Mouse (Mus musculus): ENCODE data around the gene Rorc. TPM values are rescaled to one million over a fixed set of nuclear protein-coding genes. Genes with fewer than 3 reads are reported as not detected.

Gene Rorc
- total and polyA plus RNA-seq, 2 experiments from 2014 or later = 0.25 to 0.60 TPM

DNA sequence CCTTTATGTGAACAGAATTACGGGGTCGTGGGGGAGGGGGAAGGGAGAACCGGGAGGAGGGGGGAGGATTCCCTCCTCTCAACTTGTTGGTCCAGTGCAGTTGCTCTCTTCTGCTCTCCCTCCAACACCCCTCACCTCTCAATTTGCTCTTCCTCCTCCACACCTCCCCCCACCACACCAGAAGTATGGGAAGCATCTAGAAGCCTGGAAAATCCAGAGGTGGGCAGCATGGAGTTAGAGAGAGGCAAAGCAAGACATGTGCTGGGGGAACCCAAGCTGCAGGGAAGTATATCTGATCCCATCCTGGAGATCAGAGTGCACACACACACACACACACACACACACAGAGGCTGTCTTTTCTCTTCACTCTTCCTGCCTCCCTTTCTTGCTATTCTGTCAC, 556 bp upstream of the Rorc start:
- Histone ChIP-seq H3K27ac (ENCODE audit: low read depth, low read length) (no peak overlapping the region), H3K27me3 (ENCODE audit: insufficient read depth, low read length) (no peaks in the 10 kb centered on the region), H3K4me1 (ENCODE audit: insufficient read depth, low read length) (0 out of 2 replicates have a peak, but pooled peaks cover 7% of the 10 kb centered on the region), H3K4me3 (ENCODE audit: low read depth, low read length) (no peak overlapping the region), H3K9me3 (ENCODE audit: low read length) (no peaks in the 10 kb centered on the region), H3K9ac (replicated peaks; ENCODE audit: low read length, poor library complexity, severe bottlenecking) (no peak overlapping the region), H3K4me2 (ENCODE audit: low read depth, low read length, poor library complexity, severe bottlenecking) (peak overlapping the region; percentile 30; the same call in 1 of the 2 replicates), H3K36me3 (ENCODE audit: insufficient read depth, low read length) (no peaks in the 10 kb centered on the region)
- DNase-seq (ENCODE audit: low spot score) = no peak
- 0% methylated on average over 3 of the region's 3 CpGs for WGBS
- no peak for ATAC-seq (ENCODE audit: low FRiP score)
- no peak for TF ChIP-seq CTCF (IDR thresholded peaks at IDR 0.05)

DNA sequence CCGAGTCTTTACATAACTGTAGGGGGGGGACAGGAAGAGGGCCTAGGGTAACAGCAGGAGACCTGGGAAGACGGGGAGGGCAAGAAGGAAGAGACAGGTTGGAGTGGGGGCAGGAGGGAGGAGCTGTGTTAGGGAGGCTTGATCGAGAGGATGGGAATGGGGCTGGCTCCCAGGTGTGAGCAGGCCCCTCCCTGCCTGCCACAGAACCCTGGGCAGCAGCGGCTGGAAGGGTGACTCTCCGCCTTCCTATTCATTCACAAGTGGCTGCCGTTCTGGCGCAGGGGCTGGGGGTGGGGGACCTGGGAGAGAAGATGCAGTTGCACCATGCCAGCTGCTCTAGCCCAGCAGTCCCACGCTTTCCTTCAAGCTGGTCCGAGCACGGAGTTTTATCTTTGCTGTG, 496 bp downstream of the Rorc start:
- WGBS = 6% methylated on average over 10 of the region's 10 CpGs
- Histone ChIP-seq H3K9me3 (ENCODE audit: low read length) (no peaks in the 10 kb centered on the region), H3K27ac (ENCODE audit: low read depth, low read length) (no peak overlapping the region), H3K4me3 (ENCODE audit: low read depth, low read length) (no peak overlapping the region), H3K4me2 (ENCODE audit: low read depth, low read length, poor library complexity, severe bottlenecking) (peak overlapping the region; percentile 22), H3K4me1 (ENCODE audit: insufficient read depth, low read length) (0 out of 2 replicates have a peak, but pooled peaks cover 7% of the 10 kb centered on the region), H3K36me3 (ENCODE audit: insufficient read depth, low read length) (no peaks in the 10 kb centered on the region), H3K27me3 (ENCODE audit: insufficient read depth, low read length) (no peaks in the 10 kb centered on the region), H3K9ac (replicated peaks; ENCODE audit: low read length, poor library complexity, severe bottlenecking) (no peak overlapping the region)
- ATAC-seq (ENCODE audit: low FRiP score) (0 out of 2 replicates have a peak, but pooled peaks have one; percentile 4), DNase-seq (ENCODE audit: low spot score) (peak; percentile 37)
- no peak for TF ChIP-seq CTCF (IDR thresholded peaks at IDR 0.05)

DNA sequence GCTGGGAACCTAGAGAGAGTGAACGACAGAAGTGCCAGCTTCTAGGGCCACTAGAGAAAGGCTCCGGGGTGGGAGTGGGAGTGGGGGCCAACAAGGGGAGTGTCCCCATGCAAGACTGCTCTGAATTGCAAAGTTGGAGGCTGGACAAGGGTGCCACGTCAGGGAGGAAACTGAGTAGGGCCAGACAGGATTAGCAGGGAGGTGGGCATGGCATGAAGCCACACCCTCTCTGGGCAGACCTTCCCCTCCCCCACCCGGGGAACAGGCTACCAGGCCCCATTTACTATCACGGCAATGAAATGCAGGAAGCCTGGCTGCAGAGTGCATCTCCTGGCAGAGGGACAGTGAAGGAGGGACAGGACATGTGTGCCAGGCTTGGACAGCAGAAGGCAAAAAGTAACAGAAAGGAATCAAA, 1.0 kb downstream of the Rorc start:
- H3K4me2 ChIP-seq (ENCODE audit: low read depth, low read length, poor library complexity, severe bottlenecking) = peak overlapping the region; percentile 22
- DNase-seq (ENCODE audit: low spot score) (peak; percentile 63), ATAC-seq (ENCODE audit: low FRiP score) (peak; percentile 32; the same call in 1 of the 2 replicates)
- H3K36me3 ChIP-seq (ENCODE audit: insufficient read depth, low read length) = no peaks in the 10 kb centered on the region
- no peak overlapping the region for H3K27ac ChIP-seq (ENCODE audit: low read depth, low read length)
- WGBS = 1% methylated on average over 5 of the region's 5 CpGs
- 0 out of 2 replicates have a peak, but pooled peaks cover 7% of the 10 kb centered on the region for H3K4me1 ChIP-seq (ENCODE audit: insufficient read depth, low read length)
- no peaks in the 10 kb centered on the region for H3K9me3 ChIP-seq (ENCODE audit: low read length)
- no peaks in the 10 kb centered on the region for H3K27me3 ChIP-seq (ENCODE audit: insufficient read depth, low read length)
- H3K9ac ChIP-seq (replicated peaks; ENCODE audit: low read length, poor library complexity, severe bottlenecking) = no peak overlapping the region
- no peak for TF ChIP-seq CTCF (IDR thresholded peaks at IDR 0.05)
- no peak overlapping the region for H3K4me3 ChIP-seq (ENCODE audit: low read depth, low read length)

DNA sequence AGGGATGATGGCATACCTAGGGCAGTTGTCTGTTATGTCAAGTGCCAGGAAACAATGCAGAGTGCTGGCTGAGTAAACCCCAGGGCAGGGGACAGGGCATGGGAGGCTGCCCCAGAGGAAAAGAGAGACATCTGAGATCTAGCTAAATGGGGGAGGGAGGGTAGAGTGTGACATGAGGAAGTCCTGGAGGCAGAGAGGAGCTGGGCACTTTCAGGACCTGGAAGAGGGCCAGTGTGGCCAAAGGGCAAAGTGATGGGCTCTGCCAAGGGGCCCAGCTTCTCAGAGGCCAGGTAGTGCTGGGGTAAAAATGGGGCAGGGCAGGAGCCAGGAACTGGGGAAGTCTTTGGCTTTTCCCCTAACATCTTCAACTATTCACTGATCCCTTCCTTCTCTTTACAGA, 2.0 kb downstream of the Rorc start:
- Histone ChIP-seq H3K4me3 (ENCODE audit: low read depth, low read length) (no peak overlapping the region), H3K9me3 (ENCODE audit: low read length) (no peaks in the 10 kb centered on the region), H3K9ac (replicated peaks; ENCODE audit: low read length, poor library complexity, severe bottlenecking) (no peak overlapping the region), H3K4me2 (ENCODE audit: low read depth, low read length, poor library complexity, severe bottlenecking) (no peak overlapping the region), H3K27me3 (ENCODE audit: insufficient read depth, low read length) (no peaks in the 10 kb centered on the region), H3K4me1 (ENCODE audit: insufficient read depth, low read length) (0 out of 2 replicates have a peak, but pooled peaks cover 7% of the 10 kb centered on the region), H3K27ac (ENCODE audit: low read depth, low read length) (no peak overlapping the region), H3K36me3 (ENCODE audit: insufficient read depth, low read length) (no peaks in the 10 kb centered on the region)
- TF ChIP-seq CTCF (IDR thresholded peaks at IDR 0.05) = no peak
- no peak for DNase-seq (ENCODE audit: low spot score)
- ATAC-seq (ENCODE audit: low FRiP score) = no peak

DNA sequence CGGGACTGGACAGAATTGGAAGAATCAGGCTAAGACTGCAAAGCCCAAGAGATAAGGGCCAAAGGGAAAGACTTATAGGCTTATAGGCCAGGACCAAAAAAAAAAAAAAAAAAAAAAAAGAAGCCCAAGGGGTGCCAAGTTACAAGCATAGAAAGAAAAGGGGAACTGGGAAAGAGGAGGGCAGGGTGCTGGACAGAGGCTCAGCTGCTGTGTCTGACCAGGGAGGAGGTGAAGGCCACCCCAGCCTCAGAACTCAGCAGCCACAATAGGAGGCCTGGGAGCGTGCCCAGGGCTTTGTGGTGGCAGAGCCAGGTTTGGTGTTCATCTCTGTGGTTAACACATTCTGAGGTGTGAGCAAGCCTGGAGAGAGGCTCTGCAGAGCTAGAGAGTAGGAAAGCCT, 2.6 kb downstream of the Rorc start:
- TF ChIP-seq CTCF (IDR thresholded peaks at IDR 0.05) = no peak
- 80% methylated on average over 2 of the region's 2 CpGs for WGBS
- H3K27ac ChIP-seq (ENCODE audit: low read depth, low read length) = no peak overlapping the region

DNA sequence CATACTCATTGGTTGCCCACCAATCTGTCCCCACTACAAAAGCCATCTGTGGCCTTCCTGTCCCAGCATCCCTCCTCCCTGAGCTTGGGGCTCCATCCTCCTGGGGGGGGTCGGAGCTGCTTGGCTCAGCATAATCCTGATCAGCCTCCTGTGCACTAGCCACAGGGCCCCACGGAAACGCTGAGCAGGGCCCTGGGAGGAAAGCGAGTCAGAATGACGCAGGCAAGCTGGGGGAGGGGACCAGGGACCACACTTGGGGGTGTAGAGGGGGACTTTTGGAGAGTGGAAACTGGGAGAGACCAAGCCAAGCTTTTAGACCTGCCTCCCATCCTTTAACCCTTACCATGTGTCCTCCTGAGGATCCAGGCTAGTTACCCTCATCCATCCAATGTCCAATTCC, 3.3 kb downstream of the Rorc start:
- DNase-seq (ENCODE audit: low spot score) (no peak), ATAC-seq (ENCODE audit: low FRiP score) (no peak)
- Histone ChIP-seq H3K9ac (replicated peaks; ENCODE audit: low read length, poor library complexity, severe bottlenecking) (no peak overlapping the region), H3K4me1 (ENCODE audit: insufficient read depth, low read length) (0 out of 2 replicates have a peak, but pooled peaks cover 7% of the 10 kb centered on the region), H3K27me3 (ENCODE audit: insufficient read depth, low read length) (no peaks in the 10 kb centered on the region), H3K4me2 (ENCODE audit: low read depth, low read length, poor library complexity, severe bottlenecking) (no peak overlapping the region), H3K9me3 (ENCODE audit: low read length) (no peaks in the 10 kb centered on the region), H3K36me3 (ENCODE audit: insufficient read depth, low read length) (no peaks in the 10 kb centered on the region), H3K27ac (ENCODE audit: low read depth, low read length) (no peak overlapping the region), H3K4me3 (ENCODE audit: low read depth, low read length) (no peak overlapping the region)
- no peak for TF ChIP-seq CTCF (IDR thresholded peaks at IDR 0.05)
- 64% methylated on average over 5 of the region's 5 CpGs for WGBS

More for the DNA sequence above, 2.6 kb downstream of the Rorc start:
- ATAC-seq (ENCODE audit: low FRiP score) (no peak), DNase-seq (ENCODE audit: low spot score) (no peak)
- H3K9ac ChIP-seq (replicated peaks; ENCODE audit: low read length, poor library complexity, severe bottlenecking) = no peak overlapping the region
- H3K4me2 ChIP-seq (ENCODE audit: low read depth, low read length, poor library complexity, severe bottlenecking) = no peak overlapping the region
- no peaks in the 10 kb centered on the region for H3K36me3 ChIP-seq (ENCODE audit: insufficient read depth, low read length)
- no peaks in the 10 kb centered on the region for H3K9me3 ChIP-seq (ENCODE audit: low read length)
- H3K4me1 ChIP-seq (ENCODE audit: insufficient read depth, low read length) = 0 out of 2 replicates have a peak, but pooled peaks cover 7% of the 10 kb centered on the region
- no peaks in the 10 kb centered on the region for H3K27me3 ChIP-seq (ENCODE audit: insufficient read depth, low read length)
- H3K4me3 ChIP-seq (ENCODE audit: low read depth, low read length) = no peak overlapping the region

All from midbrain, postnatal 0 days (tissue).